Mouse (Mus musculus) bone marrow, adult 2 months (tissue): ENCODE measurements around the gene CN725425. TPM values are rescaled to one million over a fixed set of nuclear protein-coding genes. Genes with fewer than 3 reads are reported as not detected.

Source experiments
- H3K27ac ChIP-seq: fragments of 200-500 bp; 2 replicates; pipeline ENCODE4 v1.5.1; 2012; ENCODE audit warnings: low read depth, mild to moderate bottlenecking, control low read depth, inconsistent platforms, low read length; ENCODE audit not compliant: control insufficient read depth, poor library complexity, insufficient read depth
- H3K4me1 ChIP-seq: fragments of 200-500 bp; 2 replicates; pipeline ENCODE4 v1.6.1; 2011; ENCODE audit warnings: low read length; ENCODE audit not compliant: control insufficient read depth, insufficient read depth
- H3K4me3 ChIP-seq: fragments of 200-500 bp; replicated peaks from 2 replicates; pipeline ENCODE3; 2011; ENCODE audit warnings: mild to moderate bottlenecking, low read depth, low read length, control low read depth; ENCODE audit not compliant: control insufficient read depth
- CTCF ChIP-seq: fragments of 200-500 bp; IDR thresholded peaks from 2 replicates; pipeline ENCODE4 v1.5.1; 2011; ENCODE audit warnings: low read length, control low read depth; ENCODE audit not compliant: control insufficient read depth, insufficient read depth
- POLR2A ChIP-seq: fragments of 200-500 bp; IDR thresholded peaks from 2 replicates; pipeline ENCODE4 v1.6.1; 2011; ENCODE audit warnings: low read depth, mild to moderate bottlenecking, control low read depth, low read length, borderline replicate concordance; ENCODE audit not compliant: control insufficient read depth
- WGBS: fragments of 180-500 bp; shearing (Covaris S2); methylation state at CpG from one replicate; pipeline ENCODE4 v1.1.7; 2018; 5-methylcytosine and 5-hydroxymethylcytosine counted together
- polyA plus RNA-seq: library from polyadenylated mRNA; stranded (reverse); fragments of >200 nt; gene quantifications from 2 replicates; pipeline ENCODE4 v1.2.4, GENCODE M21; 2011; ENCODE audit warnings: low replicate concordance; ENCODE audit not compliant: missing spikeins, insufficient read depth, insufficient read length

The CN725425 gene
- polyA plus RNA-seq = not detected in 2 replicates

- H3K4me3 ChIP-seq = no peak within 1 kb of the TSS
- TF ChIP-seq CTCF (no peak), POLR2A (no peak)
- no peaks in the 10 kb centered on the region; the same call in 1 of the 2 replicates for H3K4me1 ChIP-seq
- H3K27ac ChIP-seq = no peak within 1 kb of the TSS
- 89% methylated on average over 30 of the region's 30 CpGs for WGBS
Measured at GRCm38 (mm10) chr15:91199256-91199905, at the start of gene CN725425. Gene CN725425, plus strand, starts transcription at chr15:91199494.

GRCm38 (mm10) chr15:91152592-91152991 is 46.7 kb upstream of the CN725425 start:
- no peak overlapping the region for H3K27ac ChIP-seq
- 46% methylated on average over 1 of the region's 1 CpGs for WGBS
- H3K4me3 ChIP-seq = no peak overlapping the region
- TF ChIP-seq POLR2A (no peak), CTCF (no peak)
- no peaks in the 10 kb centered on the region for H3K4me1 ChIP-seq

- WGBS = 78% methylated on average over 3 of the region's 3 CpGs
- Histone ChIP-seq H3K27ac (no peak overlapping the region), H3K4me1 (no peaks in the 10 kb centered on the region), H3K4me3 (no peak overlapping the region)
- TF ChIP-seq CTCF (no peak), POLR2A (no peak)
Measured at GRCm38 (mm10) chr15:91153311-91153710, 46.0 kb upstream of the CN725425 start.

GRCm38 (mm10) chr15:91161153-91161552 is 38.1 kb upstream of the CN725425 start:
- TF ChIP-seq CTCF = no peak
- TF ChIP-seq POLR2A = no peak
- WGBS = 66% methylated on average over 5 of the region's 5 CpGs
- Histone ChIP-seq H3K4me1 (no peaks in the 10 kb centered on the region), H3K4me3 (no peak overlapping the region), H3K27ac (no peak overlapping the region)

GRCm38 (mm10) chr15:91163454-91163853 is 35.8 kb upstream of the CN725425 start:
- WGBS = 67% methylated on average over 2 of the region's 2 CpGs

GRCm38 (mm10) chr15:91165021-91165420 is 34.3 kb upstream of the CN725425 start:
- Histone ChIP-seq H3K27ac (no peak overlapping the region), H3K4me1 (peaks cover 4% of the 10 kb centered on the region), H3K4me3 (no peak overlapping the region)
- WGBS = 22% methylated on average over 5 of the region's 5 CpGs
- TF ChIP-seq POLR2A (no peak), CTCF (peak; percentile 37)

More at GRCm38 (mm10) chr15:91163454-91163853, 35.8 kb upstream of the CN725425 start:
- no peak for TF ChIP-seq POLR2A
- no peak for TF ChIP-seq CTCF
- H3K27ac ChIP-seq = no peak overlapping the region
- no peak overlapping the region for H3K4me3 ChIP-seq
- peaks cover 4% of the 10 kb centered on the region for H3K4me1 ChIP-seq

GRCm38 (mm10) chr15:91167850-91168562 is 31.3 kb upstream of the CN725425 start:
- H3K4me1 ChIP-seq = peaks cover 4% of the 10 kb centered on the region
- TF ChIP-seq CTCF = no peak
- 26% methylated on average over 13 of the region's 13 CpGs for WGBS
- H3K27ac ChIP-seq = peak overlapping the region; percentile 64; the same call in 1 of the 2 replicates
- no peak overlapping the region for H3K4me3 ChIP-seq

GRCm38 (mm10) chr15:91170602-91171328 is 28.5 kb upstream of the CN725425 start:
- no peak overlapping the region for H3K4me3 ChIP-seq
- no peak for TF ChIP-seq CTCF
- no peak for TF ChIP-seq POLR2A
- peaks cover 4% of the 10 kb centered on the region for H3K4me1 ChIP-seq
- H3K27ac ChIP-seq = no peak overlapping the region
- WGBS = 75% methylated on average over 9 of the region's 9 CpGs
